Mouse (Mus musculus) embryonic fibroblast, embryonic 13.5 days (primary cell): ENCODE measurements around the gene Caly.

ENCODE experiments used
- CTCF ChIP-seq: IDR thresholded peaks from 2 replicates; pipeline ENCODE4 v1.5.1; 2011; ENCODE audit warnings: mild to moderate bottlenecking, control low read depth, low read length, moderate library complexity, borderline replicate concordance; ENCODE audit not compliant: insufficient read depth
- POLR2A ChIP-seq: IDR thresholded peaks from 2 replicates; pipeline ENCODE4 v1.6.1; 2011; ENCODE audit warnings: low read depth, mild to moderate bottlenecking, control low read depth, low read length, moderate library complexity

- TF ChIP-seq CTCF (no peak), POLR2A (no peak)
Observed at GRCm38 (mm10) chr7:140049115-140049689, 33.1 kb downstream of the Caly start.
